Mouse (Mus musculus) forebrain, embryonic 12.5 days (tissue): ENCODE results near the gene Gm11939. TPM values are rescaled to one million over a fixed set of nuclear protein-coding genes. Genes with fewer than 3 reads are reported as not detected.

ENCODE experiments used
- ATAC-seq: fragments of 200-750 bp; cut with Nextera tagmentation; 2 replicates; pipeline ENCODE4 v1.8.0; 2017; ENCODE audit warnings: moderate TSS enrichment; ENCODE audit not compliant: low FRiP score
- H3K27ac ChIP-seq: fragments of 300-500 bp; sonication (generic); 2 replicates; pipeline ENCODE4 v1.5.1; 2016; ENCODE audit warnings: mild to moderate bottlenecking
- H3K27me3 ChIP-seq: fragments of 300-500 bp; sonication (generic); 2 replicates; pipeline ENCODE4 v1.6.1; 2016; ENCODE audit warnings: mild to moderate bottlenecking
- H3K36me3 ChIP-seq: fragments of 300-500 bp; sonication (generic); replicated peaks from 2 replicates; pipeline ENCODE4 v1.6.1; 2016; ENCODE audit warnings: mild to moderate bottlenecking
- H3K4me1 ChIP-seq: fragments of 300-500 bp; sonication (generic); 2 replicates; pipeline ENCODE4 v1.6.1; 2016
- H3K4me2 ChIP-seq: fragments of 300-500 bp; sonication (generic); 2 replicates; pipeline ENCODE4 v1.6.1; 2016; ENCODE audit warnings: mild to moderate bottlenecking, moderate library complexity
- H3K4me3 ChIP-seq: fragments of 300-500 bp; sonication (generic); replicated peaks from 2 replicates; pipeline ENCODE4 v1.5.1; 2016; ENCODE audit warnings: mild to moderate bottlenecking
- H3K9ac ChIP-seq: fragments of 300-500 bp; sonication (generic); 2 replicates; pipeline ENCODE4 v1.6.1; 2016; ENCODE audit warnings: mild to moderate bottlenecking
- H3K9me3 ChIP-seq: fragments of 300-500 bp; sonication (generic); 2 replicates; pipeline ENCODE4 v1.6.1; 2016
- WGBS: fragments of 180-500 bp; shearing (Covaris S2); methylation state at CpG from one replicate; pipeline ENCODE4 v1.1.7; 2016; 5-methylcytosine and 5-hydroxymethylcytosine counted together
- polyA plus RNA-seq: library from polyadenylated mRNA; unstranded; fragments of >200 nt; fragmentation: Nextera tagmentation; extraction: Ambion mirVana; gene quantifications from 2 replicates; pipeline ENCODE4 v1.2.1, GENCODE M21; 2016

The Gm11939 gene
- polyA plus RNA-seq, 1 experiment from 2014 or later, result not detected

GRCm38 (mm10) chr11:99557976-99558745 lies 1.1 kb downstream of the Gm11939 start:
- no peaks in the 10 kb centered on the region for H3K36me3 ChIP-seq
- no peaks in the 10 kb centered on the region for H3K4me1 ChIP-seq
- no peak for ATAC-seq
- no peaks in the 10 kb centered on the region for H3K27me3 ChIP-seq
- 96% methylated on average over 3 of the region's 3 CpGs for WGBS
- no peak overlapping the region for H3K27ac ChIP-seq
- H3K4me3 ChIP-seq, result no peak overlapping the region
- H3K9ac ChIP-seq, result no peak overlapping the region
- no peak overlapping the region for H3K4me2 ChIP-seq
- no peaks in the 10 kb centered on the region for H3K9me3 ChIP-seq

DNA sequence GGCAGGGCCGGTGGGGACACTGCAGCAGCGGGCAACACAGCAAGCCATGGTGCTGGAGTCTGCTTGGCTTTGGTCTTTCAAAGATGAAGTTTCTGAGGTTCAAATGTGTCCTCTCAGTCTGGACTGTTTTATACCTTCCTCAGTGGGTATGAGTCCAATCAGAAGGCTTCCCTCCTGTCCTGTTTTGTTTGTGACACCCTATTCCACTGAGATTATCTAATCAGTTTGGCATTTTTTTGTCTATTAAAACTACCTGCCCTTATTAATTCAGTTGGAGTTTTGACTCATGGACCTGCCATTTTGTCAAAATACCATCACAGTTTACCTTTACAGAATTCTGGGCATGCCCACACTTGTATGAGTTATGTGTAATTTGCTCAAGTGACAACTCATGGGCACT lies 2.5 kb downstream of the Gm11939 start, which contains the start of gene Krtap3-2:
Gene Krtap3-2 (minus strand): TSS at position 101 of the 400 bp plus-strand sequence.
- H3K27ac ChIP-seq, result no peak within 1 kb of the TSS
- no peak within 1 kb of the TSS for H3K4me3 ChIP-seq
- no peaks in the 10 kb centered on the region for H3K36me3 ChIP-seq
- no peaks in the 10 kb centered on the region for H3K4me1 ChIP-seq
- no peak within 1 kb of the TSS for H3K9ac ChIP-seq
- H3K9me3 ChIP-seq, result no peaks in the 10 kb centered on the region
- H3K27me3 ChIP-seq, result peaks cover 3% of the 10 kb centered on the region; the same call in 1 of the 2 replicates
- ATAC-seq, result no peak
- WGBS, result 100% methylated on average over 2 of the region's 2 CpGs
- no peak within 1 kb of the TSS for H3K4me2 ChIP-seq

- no peaks in the 10 kb centered on the region for H3K36me3 ChIP-seq
- H3K27ac ChIP-seq, result no peak overlapping the region
- no peak for ATAC-seq
- no peak overlapping the region for H3K4me2 ChIP-seq
- WGBS, result 91% methylated on average over 2 of the region's 2 CpGs
- no peaks in the 10 kb centered on the region for H3K9me3 ChIP-seq
- no peaks in the 10 kb centered on the region for H3K4me1 ChIP-seq
- H3K4me3 ChIP-seq, result no peak overlapping the region
- H3K27me3 ChIP-seq, result peaks cover 3% of the 10 kb centered on the region; the same call in 1 of the 2 replicates
- H3K9ac ChIP-seq, result no peak overlapping the region
These were observed 3.1 kb downstream of the Gm11939 start for GRCm38 (mm10) chr11:99556195-99556594.

DNA sequence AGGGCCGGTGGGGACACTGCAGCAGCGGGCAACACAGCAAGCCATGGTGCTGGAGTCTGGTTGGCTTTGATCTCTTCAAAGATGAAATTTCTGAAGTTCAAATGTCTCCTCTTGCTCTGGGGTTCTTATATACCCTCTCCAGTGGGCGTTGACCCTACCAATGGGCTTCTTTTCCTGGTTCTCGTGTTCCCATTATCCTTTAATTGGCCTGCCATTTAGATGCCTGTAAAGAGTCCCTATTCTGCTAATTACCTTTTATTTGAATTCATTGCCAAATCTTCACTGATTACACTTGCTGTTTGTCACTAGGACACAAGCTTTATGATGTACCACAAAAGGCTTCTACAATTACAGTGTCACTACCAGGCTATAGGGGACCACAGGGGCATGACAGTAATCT lies 8.5 kb downstream of the Gm11939 start, which contains the start of gene Krtap3-3:
Gene Krtap3-3 (minus strand): TSS at position 101 of the 400 bp plus-strand sequence.
- H3K27me3 ChIP-seq, result peaks cover 11% of the 10 kb centered on the region; the same call in 1 of the 2 replicates

DNA sequence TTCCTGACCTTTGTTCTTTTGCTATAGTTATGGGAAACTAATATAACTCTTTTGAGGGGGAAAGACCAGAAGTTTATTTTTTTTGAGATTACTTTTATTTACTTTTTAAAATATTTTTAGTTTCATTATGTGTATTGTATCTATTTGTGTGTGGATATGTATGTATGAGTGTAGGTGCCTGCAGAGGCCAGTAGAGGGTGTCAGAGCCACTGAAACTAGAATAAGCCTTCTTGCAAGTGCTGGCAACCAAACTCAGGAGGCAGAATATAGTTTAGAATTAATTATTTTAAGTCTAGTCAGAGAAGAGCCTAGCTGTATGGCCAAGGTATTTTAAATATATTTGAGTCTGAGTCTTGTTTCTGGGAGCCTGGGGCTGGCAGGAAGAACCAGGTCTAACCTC lies 11.4 kb downstream of the Gm11939 start:
- H3K4me2 ChIP-seq, result no peak overlapping the region
- H3K9me3 ChIP-seq, result no peaks in the 10 kb centered on the region
- no peak overlapping the region for H3K27ac ChIP-seq
- no peaks in the 10 kb centered on the region for H3K36me3 ChIP-seq
- no peak overlapping the region for H3K9ac ChIP-seq
- H3K4me3 ChIP-seq, result no peak overlapping the region
- H3K4me1 ChIP-seq, result no peaks in the 10 kb centered on the region
- ATAC-seq, result no peak
- peaks cover 11% of the 10 kb centered on the region; the same call in 1 of the 2 replicates for H3K27me3 ChIP-seq

More for the DNA sequence above, 8.5 kb downstream of the Gm11939 start, which contains the start of gene Krtap3-3:
- Histone ChIP-seq H3K27ac (no peak within 1 kb of the TSS), H3K4me3 (no peak within 1 kb of the TSS), H3K4me1 (no peaks in the 10 kb centered on the region), H3K36me3 (no peaks in the 10 kb centered on the region), H3K9me3 (no peaks in the 10 kb centered on the region), H3K9ac (no peak within 1 kb of the TSS), H3K4me2 (no peak within 1 kb of the TSS)
- WGBS, result 64% methylated on average over 4 of the region's 4 CpGs
- no peak for ATAC-seq

GRCm38 (mm10) chr11:99539721-99540120 lies 19.5 kb downstream of the Gm11939 start:
- 64% methylated on average over 9 of the region's 9 CpGs for WGBS
- no peak for ATAC-seq
- Histone ChIP-seq H3K27me3 (no peaks in the 10 kb centered on the region), H3K4me3 (no peak overlapping the region), H3K4me1 (no peaks in the 10 kb centered on the region), H3K27ac (no peak overlapping the region), H3K36me3 (no peaks in the 10 kb centered on the region), H3K9me3 (no peaks in the 10 kb centered on the region), H3K4me2 (no peak overlapping the region), H3K9ac (no peak overlapping the region)

GRCm38 (mm10) chr11:99521288-99521860 lies 37.9 kb downstream of the Gm11939 start, which contains the start of gene Krt39:
TSS of gene Krt39 (minus strand) at chr11:99521338.
- H3K4me1 ChIP-seq, result no peaks in the 10 kb centered on the region
- ATAC-seq, result no peak
- WGBS, result 91% methylated on average over 13 of the region's 13 CpGs
- no peak within 1 kb of the TSS for H3K4me2 ChIP-seq
- H3K9me3 ChIP-seq, result no peaks in the 10 kb centered on the region
- H3K27me3 ChIP-seq, result no peaks in the 10 kb centered on the region
- no peak within 1 kb of the TSS for H3K27ac ChIP-seq
- no peak within 1 kb of the TSS for H3K4me3 ChIP-seq
- H3K9ac ChIP-seq, result no peak within 1 kb of the TSS
- no peaks in the 10 kb centered on the region for H3K36me3 ChIP-seq

DNA sequence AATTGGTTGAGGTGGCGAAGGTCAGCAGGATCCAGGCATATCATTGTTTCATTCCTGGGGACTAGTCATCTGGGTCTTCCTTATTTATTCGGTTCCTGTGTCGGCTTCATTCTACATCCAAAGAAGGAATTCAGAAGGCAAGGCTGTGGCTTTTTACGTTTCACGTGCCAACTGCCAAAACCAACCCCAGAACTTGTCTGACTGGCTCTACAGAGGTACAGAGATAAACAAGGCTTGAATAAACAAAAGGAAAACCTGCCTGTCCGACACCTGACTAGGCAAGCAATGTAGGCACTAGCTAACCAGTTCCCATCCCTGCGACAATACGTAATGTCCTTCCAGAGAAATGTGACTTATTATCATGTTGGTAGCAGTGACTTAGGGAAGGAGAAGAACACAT lies 45.2 kb downstream of the Gm11939 start:
- Histone ChIP-seq H3K4me2 (no peak overlapping the region), H3K36me3 (no peaks in the 10 kb centered on the region), H3K9me3 (no peaks in the 10 kb centered on the region), H3K4me3 (no peak overlapping the region), H3K27me3 (no peaks in the 10 kb centered on the region), H3K9ac (no peak overlapping the region), H3K4me1 (no peaks in the 10 kb centered on the region), H3K27ac (no peak overlapping the region)
- 89% methylated on average over 8 of the region's 8 CpGs for WGBS
- no peak for ATAC-seq

Other genes with a start within 250 kb of the Gm11939 start
- gene Krt25, start 236.5 kb downstream of the Gm11939 start, polyA plus RNA-seq, result 0.09 and 0.13 TPM in 2 replicates
- not detected in 2 replicates for gene Krt26, start 221.5 kb downstream of the Gm11939 start, polyA plus RNA-seq
- not detected in 2 replicates for gene Krt27, start 208.4 kb downstream of the Gm11939 start, polyA plus RNA-seq
- gene Krt28, start 184.6 kb downstream of the Gm11939 start, polyA plus RNA-seq, result 0.38 and 0.40 TPM in 2 replicates
- 40.2 and 42.4 TPM in 2 replicates for gene Krt10, start 170.1 kb downstream of the Gm11939 start, polyA plus RNA-seq
- not detected in 2 replicates for gene Krt12, start 137.2 kb downstream of the Gm11939 start, polyA plus RNA-seq
- gene Krt20, start 121.3 kb downstream of the Gm11939 start, polyA plus RNA-seq, result 0.15 TPM in 1 of 2 replicates, not detected in the other
- 0.74 and 0.75 TPM in 2 replicates for gene Krt23, start 66.3 kb downstream of the Gm11939 start, polyA plus RNA-seq
- gene Krt39, start 38.1 kb downstream of the Gm11939 start, polyA plus RNA-seq, result not detected in 2 replicates
- not detected in 2 replicates for gene Krt40, start 16.3 kb downstream of the Gm11939 start, polyA plus RNA-seq
- gene Krtap3-3, start 8.6 kb downstream of the Gm11939 start, polyA plus RNA-seq, result not detected in 2 replicates
- gene Krtap3-2, start 2.6 kb downstream of the Gm11939 start, polyA plus RNA-seq, result not detected in 2 replicates
- not detected in 2 replicates for gene Krtap3-1, start 7.2 kb upstream of the Gm11939 start, polyA plus RNA-seq
- not detected in 2 replicates for gene Krtap1-5, start 21.6 kb upstream of the Gm11939 start, polyA plus RNA-seq
- not detected in 2 replicates for gene Krtap1-4, start 24.2 kb upstream of the Gm11939 start, polyA plus RNA-seq
- gene Krtap1-3, start 31.9 kb upstream of the Gm11939 start, polyA plus RNA-seq, result not detected in 2 replicates
- not detected in 2 replicates for gene Krtap9-3, start 38.6 kb upstream of the Gm11939 start, polyA plus RNA-seq
- not detected in 2 replicates for gene Gm11938, start 43.8 kb upstream of the Gm11939 start, polyA plus RNA-seq
- gene Gm11937, start 50.7 kb upstream of the Gm11939 start, polyA plus RNA-seq, result not detected in 2 replicates
- gene Krtap2-4, start 55.4 kb upstream of the Gm11939 start, polyA plus RNA-seq, result not detected in 2 replicates
- not detected in 2 replicates for gene Gm11562, start 61.0 kb upstream of the Gm11939 start, polyA plus RNA-seq
- not detected in 2 replicates for gene Krtap4-1, start 68.8 kb upstream of the Gm11939 start, polyA plus RNA-seq
- gene Krtap4-2, start 75.6 kb upstream of the Gm11939 start, polyA plus RNA-seq, result not detected in 2 replicates
- not detected in 2 replicates for gene Krtap4-7, start 84.6 kb upstream of the Gm11939 start, polyA plus RNA-seq
- not detected in 2 replicates for gene Gm11555, start 90.8 kb upstream of the Gm11939 start, polyA plus RNA-seq
- gene Gm11563, start 99.5 kb upstream of the Gm11939 start, polyA plus RNA-seq, result not detected in 2 replicates
- not detected in 2 replicates for gene Krtap4-6, start 106.5 kb upstream of the Gm11939 start, polyA plus RNA-seq
- gene Gm14190, start 131.3 kb upstream of the Gm11939 start, polyA plus RNA-seq, result not detected in 2 replicates
- gene Gm14180, start 174.8 kb upstream of the Gm11939 start, polyA plus RNA-seq, result not detected in 2 replicates
- not detected in 2 replicates for gene Gm11595, start 213.4 kb upstream of the Gm11939 start, polyA plus RNA-seq
- not detected in 2 replicates for gene Krtap4-8, start 221.2 kb upstream of the Gm11939 start, polyA plus RNA-seq
- gene Krtap4-9, start 225.7 kb upstream of the Gm11939 start, polyA plus RNA-seq, result not detected in 2 replicates
- gene Gm11596, start 234.0 kb upstream of the Gm11939 start, polyA plus RNA-seq, result not detected in 2 replicates
- gene Gm11569, start 239.5 kb upstream of the Gm11939 start, polyA plus RNA-seq, result not detected in 2 replicates
- not detected in 2 replicates for gene Gm11554, start 245.0 kb upstream of the Gm11939 start, polyA plus RNA-seq